Mouse (Mus musculus) liver, embryonic 14.5 days (tissue): ENCODE measurements around the gene Erbb2. TPM values are rescaled to one million over a fixed set of nuclear protein-coding genes. Genes with fewer than 3 reads are reported as not detected.

Experiments
- ATAC-seq: fragments of 200-750 bp; cut with Nextera tagmentation; 2 replicates; pipeline ENCODE4 v1.8.0; 2017; ENCODE audit warnings: moderate number of reproducible peaks, mild to moderate bottlenecking, moderate library complexity; ENCODE audit not compliant: insufficient read depth
- DNase-seq, 3 experiments: peaks; one replicate each; pipeline ENCODE4 v3.0.0-alpha.2; 2012 to 2013; ENCODE audit warnings: low read depth in 3 of 3, low spot score in 3 of 3
- H3K27ac ChIP-seq: fragments of 300-500 bp; sonication (generic); 2 replicates; pipeline ENCODE4 v1.5.1; 2014; ENCODE audit warnings: moderate library complexity, mild to moderate bottlenecking, control low read depth, inconsistent platforms
- H3K27me3 ChIP-seq: fragments of 300-500 bp; sonication (generic); 2 replicates; pipeline ENCODE4 v1.6.1; 2014; ENCODE audit warnings: mild to moderate bottlenecking, low read length, moderate library complexity; ENCODE audit not compliant: control insufficient read depth, insufficient read depth
- H3K36me3 ChIP-seq: fragments of 300-500 bp; sonication (generic); replicated peaks from 2 replicates; pipeline ENCODE4 v1.6.1; 2014; ENCODE audit warnings: low read depth; ENCODE audit not compliant: control insufficient read depth, insufficient read depth
- H3K4me1 ChIP-seq, 2 experiments: fragments of 200-500 bp in 1 of 2; fragments of 300-500 bp in 1 of 2; sonication (generic) in 1 of 2; replicated peaks; 2 replicates each; pipeline ENCODE4 v1.6.1; 2012 to 2014; ENCODE audit warnings: antibody characterized with exemption in 1 of 2, inconsistent platforms in 1 of 2, low read length in 1 of 2; ENCODE audit not compliant: control insufficient read depth in 2 of 2, insufficient read depth in 2 of 2
- H3K4me2 ChIP-seq: fragments of 300-500 bp; sonication (generic); 2 replicates; pipeline ENCODE4 v1.6.1; 2014; ENCODE audit warnings: low read depth, mild to moderate bottlenecking, control low read depth, moderate library complexity
- H3K4me3 ChIP-seq, 2 experiments: fragments of 200-500 bp in 1 of 2; fragments of 300-500 bp in 1 of 2; sonication (generic) in 1 of 2; 2 replicates each; pipeline ENCODE4 v1.5.1; 2012 to 2014; ENCODE audit warnings: low read depth in 2 of 2, low read length in 2 of 2, mild to moderate bottlenecking in 2 of 2, control low read depth in 1 of 2, inconsistent platforms in 1 of 2, moderate library complexity in 1 of 2; ENCODE audit not compliant: insufficient read depth in 1 of 2
- H3K9ac ChIP-seq: fragments of 300-500 bp; sonication (generic); replicated peaks from 2 replicates; pipeline ENCODE4 v1.6.1; 2014; ENCODE audit warnings: mild to moderate bottlenecking, control low read depth, moderate library complexity
- H3K9me3 ChIP-seq: fragments of 300-500 bp; sonication (generic); 2 replicates; pipeline ENCODE4 v1.6.1; 2016; ENCODE audit warnings: low read length, mixed read lengths; ENCODE audit not compliant: control insufficient read depth
- CTCF ChIP-seq: IDR thresholded peaks from 2 replicates; pipeline ENCODE4 v1.5.1; 2016; ENCODE audit warnings: antibody characterized with exemption, low read depth, control low read depth
- EP300 ChIP-seq: IDR thresholded peaks from 2 replicates; pipeline ENCODE4 v1.6.1; 2016; ENCODE audit warnings: antibody characterized with exemption, low read depth
- WGBS: fragments of 180-500 bp; shearing (Covaris S2); extraction: QIAGEN DNeasy Blood & Tissue Kit; methylation state at CpG from one replicate; pipeline ENCODE4 v1.1.7; 2014; ENCODE audit not compliant: insufficient replicate concordance; 5-methylcytosine and 5-hydroxymethylcytosine counted together
- polyA plus RNA-seq, 2 experiments: library from polyadenylated mRNA; depleted of rRNA in 1 of 2; stranded (reverse) in 1 of 2; unstranded in 1 of 2; fragments of >200 nt; fragmentation: Nextera tagmentation in 1 of 2; extraction: Ambion mirVana in 1 of 2; gene quantifications; 2 replicates each; pipeline versions ENCODE4 v1.2.1 to v1.2.3; 2012 to 2014

Erbb2 gene
- polyA plus RNA-seq, 2 experiments: 1.1 to 1.6 TPM

DNA sequence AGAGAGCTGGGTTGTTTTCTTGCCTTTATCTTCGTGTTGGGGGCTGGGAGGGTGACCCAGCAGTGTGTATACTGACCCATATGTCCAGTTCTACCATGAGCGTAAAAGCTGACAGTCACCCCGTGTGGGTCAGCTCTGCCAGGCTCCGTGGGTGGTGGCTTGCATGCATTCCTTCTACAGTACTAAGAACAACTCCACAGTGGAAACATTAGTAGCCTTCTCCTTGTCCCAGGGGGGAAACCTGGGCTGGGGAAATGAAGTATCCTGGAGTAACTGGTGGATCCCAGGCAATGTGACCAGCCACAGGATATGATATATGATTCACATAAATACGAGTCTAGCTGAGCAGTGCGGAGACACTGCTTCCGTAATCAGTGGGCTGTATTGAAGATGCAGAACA is 1.5 kb downstream of the Erbb2 start:
- ATAC-seq: no peak
- Histone ChIP-seq H3K4me1 (peaks cover 0 to 7% of the 10 kb centered on the region in 2 experiments; a peak in 3 of 4 replicates), H3K9ac (no peak overlapping the region), H3K4me2 (no peak overlapping the region; the same call in 1 of the 2 replicates), H3K9me3 (no peaks in the 10 kb centered on the region), H3K27ac (no peak overlapping the region), H3K4me3 (no peak overlapping the region), H3K36me3 (no peaks in the 10 kb centered on the region), H3K27me3 (peaks cover 45% of the 10 kb centered on the region)
- WGBS: 34% methylated on average over 7 of the region's 7 CpGs
- no peak for DNase-seq
- TF ChIP-seq CTCF (no peak), EP300 (no peak)

DNA sequence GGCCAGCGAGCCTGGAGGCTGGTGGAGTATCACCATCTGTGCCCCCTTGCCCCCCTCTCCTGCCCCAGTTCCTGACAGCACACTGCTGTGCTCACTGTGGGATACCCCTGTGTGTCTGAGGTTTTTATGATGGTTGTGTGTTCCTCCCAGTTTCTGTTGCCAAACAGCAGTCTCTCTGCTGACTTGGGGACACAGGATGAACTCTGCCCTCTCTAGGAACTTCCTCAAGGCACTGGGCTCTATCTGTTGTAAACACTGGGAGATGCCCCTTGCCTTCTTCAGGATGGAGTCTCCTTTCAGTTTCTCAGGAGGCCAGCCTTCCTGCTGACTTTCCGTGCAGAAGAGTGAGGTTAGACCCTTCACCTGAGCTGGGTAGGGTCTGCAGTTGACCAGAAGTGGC is 1.9 kb downstream of the Erbb2 start:
- no peak for TF ChIP-seq EP300
- TF ChIP-seq CTCF: no peak
- ATAC-seq (no peak), DNase-seq (no peak)
- peaks cover 0 to 4% of the 10 kb centered on the region in 2 experiments; a peak in 2 of 4 replicates for H3K4me1 ChIP-seq
- H3K27ac ChIP-seq: no peak overlapping the region
- no peaks in the 10 kb centered on the region for H3K9me3 ChIP-seq
- no peak overlapping the region for H3K9ac ChIP-seq
- peaks cover 45% of the 10 kb centered on the region for H3K27me3 ChIP-seq
- WGBS: 30% methylated on average over 2 of the region's 2 CpGs
- no peak overlapping the region for H3K4me3 ChIP-seq
- H3K36me3 ChIP-seq: no peaks in the 10 kb centered on the region
- H3K4me2 ChIP-seq: no peak overlapping the region

DNA sequence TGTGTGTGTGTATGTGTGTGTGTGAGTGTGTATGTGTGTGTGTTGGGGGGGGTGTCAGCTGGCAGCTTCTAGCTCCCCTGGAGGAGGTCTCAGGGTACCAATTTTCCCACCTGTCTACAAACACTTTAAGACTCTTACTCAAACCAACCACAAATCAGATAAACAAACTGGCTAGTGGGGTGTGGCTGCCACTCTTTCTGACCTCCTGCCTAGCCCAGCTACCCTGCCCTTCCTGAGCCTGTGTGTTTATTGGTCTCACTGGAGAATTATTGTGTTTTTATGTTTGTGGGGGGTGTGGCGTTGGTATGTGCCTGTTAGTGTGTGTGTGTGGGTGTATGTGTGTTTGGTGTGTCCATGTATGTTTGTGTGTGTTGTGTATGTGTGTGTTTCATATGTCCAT is 4.8 kb downstream of the Erbb2 start:
- Histone ChIP-seq H3K4me3 (no peak overlapping the region), H3K36me3 (no peaks in the 10 kb centered on the region), H3K9ac (no peak overlapping the region), H3K4me1 (peaks cover 0 to 2% of the 10 kb centered on the region in 2 experiments; a peak in 1 of 4 replicates), H3K27me3 (peaks cover 26% of the 10 kb centered on the region), H3K9me3 (no peaks in the 10 kb centered on the region), H3K4me2 (no peak overlapping the region), H3K27ac (no peak overlapping the region)
- ATAC-seq (no peak), DNase-seq (no peak)
- TF ChIP-seq EP300: no peak
- no peak for TF ChIP-seq CTCF
- 43% methylated on average over 1 of the region's 1 CpGs for WGBS

DNA sequence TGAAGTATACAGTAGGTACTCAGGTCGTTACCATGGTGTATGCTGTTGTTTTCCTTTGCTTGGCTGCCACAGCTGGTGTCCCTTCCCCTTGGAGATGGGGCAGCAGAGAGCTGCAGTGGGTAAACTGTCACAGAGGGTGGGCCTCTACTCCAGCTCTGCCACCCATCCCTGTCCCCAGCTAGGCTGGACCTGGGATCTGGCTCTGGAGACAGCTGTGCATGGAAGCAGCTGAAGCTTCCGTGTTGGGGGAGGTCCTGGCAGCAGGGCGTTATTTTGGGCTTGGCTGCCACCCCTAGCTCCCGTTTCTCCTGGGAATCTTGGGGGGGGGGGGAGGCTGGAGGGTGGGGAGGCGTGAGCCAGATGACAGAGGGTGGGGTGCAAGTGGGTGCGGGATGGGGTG is 6.0 kb downstream of the Erbb2 start:
- ATAC-seq: no peak
- Histone ChIP-seq H3K4me1 (peaks cover 0 to 2% of the 10 kb centered on the region in 2 experiments; a peak in 1 of 4 replicates), H3K4me2 (no peak overlapping the region), H3K27me3 (peaks cover 15% of the 10 kb centered on the region), H3K4me3 (no peak overlapping the region), H3K9me3 (no peaks in the 10 kb centered on the region), H3K27ac (no peak overlapping the region), H3K9ac (no peak overlapping the region), H3K36me3 (no peaks in the 10 kb centered on the region)
- TF ChIP-seq EP300: no peak
- TF ChIP-seq CTCF: no peak
- DNase-seq: no peak
- WGBS: 56% methylated on average over 6 of the region's 6 CpGs

DNA sequence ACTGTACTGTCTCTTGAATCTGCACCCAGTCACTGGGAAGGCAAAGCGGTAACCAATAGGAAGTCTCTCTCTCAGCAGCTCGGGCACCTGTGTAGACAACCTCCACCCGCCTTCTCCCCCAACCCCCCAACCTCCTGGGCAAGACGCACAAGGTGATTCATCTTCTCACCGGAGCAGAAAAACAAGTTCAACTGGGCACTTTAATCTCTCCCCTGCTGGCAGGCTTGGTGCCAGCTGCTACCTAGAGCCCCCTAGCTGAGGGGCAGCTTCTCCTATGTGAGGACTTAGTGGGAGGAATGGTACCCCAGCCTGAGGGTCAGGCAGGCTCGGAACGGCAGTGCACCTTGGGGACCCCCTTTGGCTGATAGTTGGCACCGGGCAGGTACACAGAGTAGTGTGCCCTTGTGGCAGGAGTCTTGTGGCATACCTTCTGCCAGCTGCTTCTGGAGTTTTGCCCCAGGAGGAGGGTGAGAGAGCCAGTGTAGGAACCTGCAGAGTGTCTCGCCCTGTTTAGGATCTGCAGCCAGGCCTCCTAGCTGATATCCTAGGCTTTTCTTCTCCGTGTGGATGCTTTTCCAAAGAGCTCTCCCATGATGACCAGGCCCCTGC is 6.8 kb downstream of the Erbb2 start:
- Histone ChIP-seq H3K4me2 (no peak overlapping the region), H3K9ac (no peak overlapping the region), H3K27ac (no peak overlapping the region), H3K4me1 (0 out of 4 replicates have a peak, but pooled peaks cover 0 to 2% of the 10 kb centered on the region in 2 experiments), H3K9me3 (no peaks in the 10 kb centered on the region), H3K27me3 (peaks cover 8% of the 10 kb centered on the region), H3K36me3 (no peaks in the 10 kb centered on the region), H3K4me3 (no peak overlapping the region)
- TF ChIP-seq EP300: no peak
- no peak for TF ChIP-seq CTCF
- WGBS: 63% methylated on average over 10 of the region's 10 CpGs
- ATAC-seq (no peak), DNase-seq (no peak)
